Mouse (Mus musculus) 3T3-L1 (cell line): ENCODE measurements around the gene Ago1.

ENCODE experiments used
- DNase-seq: peaks from one replicate; pipeline ENCODE4 v3.0.0-alpha.2; 2015; ENCODE audit warnings: low read depth, low spot score

Gene Ago1

DNA sequence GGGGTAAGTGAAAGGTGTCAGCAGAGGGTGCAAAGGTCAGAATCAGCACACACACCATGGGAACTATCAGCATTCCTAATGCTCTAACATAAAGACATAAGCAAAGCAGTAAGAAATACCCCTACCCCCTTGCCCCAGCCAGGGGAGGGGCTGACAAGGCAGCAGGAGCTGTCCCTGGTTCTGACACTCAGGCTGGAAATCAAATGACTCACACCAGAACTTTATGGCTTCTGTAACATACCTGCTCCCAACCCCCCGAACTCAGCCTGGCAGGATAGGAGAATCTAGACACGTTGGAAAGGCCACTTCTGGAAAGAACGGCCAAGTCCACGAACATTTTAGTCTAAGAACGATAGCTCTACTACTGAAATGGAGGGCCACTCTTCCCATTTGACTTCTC lies 4.6 kb upstream of the Ago1 start:
- DNase-seq = peak; percentile 6

DNA sequence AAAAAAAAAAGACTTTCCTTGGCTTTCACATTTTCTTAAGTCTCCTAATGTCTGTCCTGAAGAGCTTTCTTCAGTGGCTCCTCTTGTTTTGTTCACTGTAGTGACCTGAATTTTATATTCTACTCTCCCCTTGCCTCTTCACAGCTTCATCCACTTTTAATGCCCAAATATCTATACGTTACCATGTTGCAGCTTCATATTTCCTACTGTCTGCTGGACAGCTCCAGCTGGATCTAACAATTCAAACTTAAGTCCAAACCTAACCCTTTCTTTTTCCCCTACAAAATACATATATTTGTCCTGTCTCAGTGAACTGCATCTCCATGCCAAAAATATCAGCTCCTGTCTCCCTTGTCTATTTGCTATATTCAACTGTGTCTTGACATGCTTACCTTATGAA lies 951 bp upstream of the Ago1 start:
- DNase-seq = peak; percentile 27

DNA sequence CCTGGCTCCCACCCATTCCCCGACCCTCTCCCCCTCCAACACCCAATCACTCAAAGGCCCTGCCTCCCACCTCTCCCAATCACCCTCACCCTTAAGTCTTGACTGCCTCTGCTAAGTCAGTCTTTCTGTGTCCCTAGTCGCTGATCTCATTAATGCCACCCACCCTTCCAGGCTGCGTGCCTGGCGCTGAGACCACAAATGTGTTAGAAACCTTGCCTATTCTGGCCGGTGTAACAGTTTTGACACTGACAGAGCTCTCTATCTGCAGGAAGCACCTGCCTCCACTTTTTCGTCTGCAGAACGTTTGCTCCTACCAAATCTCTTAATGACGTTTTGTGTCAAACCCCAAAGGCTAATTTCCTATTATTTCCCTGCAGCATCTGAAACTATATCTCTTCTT lies 542 bp upstream of the Ago1 start:
- DNase-seq = peak; percentile 14

DNA sequence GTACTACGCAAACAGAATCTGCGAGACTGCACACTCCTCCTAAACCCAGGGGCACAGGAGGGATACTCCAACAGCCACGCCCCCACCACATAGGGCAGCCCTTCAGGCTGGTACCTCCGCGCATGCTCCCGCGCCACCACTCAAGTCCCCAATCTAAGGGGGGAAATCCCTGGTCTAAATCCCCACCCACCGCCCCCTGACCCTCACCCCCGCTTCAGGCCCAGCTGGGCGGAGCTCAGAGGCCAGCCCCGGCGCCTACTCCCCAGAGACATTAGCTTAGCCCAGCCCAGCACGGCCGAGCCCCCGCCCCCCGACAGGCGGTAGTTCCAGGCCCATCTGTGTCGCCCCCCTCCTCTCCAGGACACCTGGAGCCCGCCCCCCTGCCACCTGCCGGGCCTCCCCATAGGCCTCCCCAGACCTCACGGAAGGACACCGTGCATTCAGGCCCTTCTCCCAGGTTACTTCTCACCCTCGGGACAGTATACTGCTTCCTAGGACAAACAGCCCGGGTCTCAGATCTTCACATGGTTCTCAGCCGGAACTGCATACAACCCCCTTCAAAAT lies 580 bp downstream of the Ago1 start:
- DNase-seq = peak; percentile 52

DNA sequence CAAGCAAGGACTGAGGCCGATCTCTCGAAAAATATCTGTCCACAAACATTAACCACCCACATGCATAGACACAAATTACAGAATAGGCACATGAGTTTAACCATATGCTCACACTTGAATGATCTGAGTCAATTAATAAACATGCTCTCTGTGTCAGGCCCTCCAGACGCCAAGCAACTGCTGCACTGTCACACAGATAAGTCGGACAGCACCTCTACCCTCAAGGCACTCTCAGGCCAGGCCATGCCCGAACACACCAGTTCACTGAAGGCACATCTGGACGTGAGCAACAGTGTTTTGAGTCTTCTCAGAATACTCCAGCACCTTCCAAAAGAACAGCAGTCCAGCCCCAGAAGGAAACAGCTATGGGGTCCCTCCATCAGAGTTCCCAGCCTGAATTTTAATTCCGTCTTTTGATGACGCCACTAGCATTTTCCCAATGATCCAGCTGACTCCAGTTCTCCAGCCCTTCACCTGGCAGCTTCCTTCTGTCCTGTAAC lies 2.1 kb downstream of the Ago1 start:
- no peak for DNase-seq

DNA sequence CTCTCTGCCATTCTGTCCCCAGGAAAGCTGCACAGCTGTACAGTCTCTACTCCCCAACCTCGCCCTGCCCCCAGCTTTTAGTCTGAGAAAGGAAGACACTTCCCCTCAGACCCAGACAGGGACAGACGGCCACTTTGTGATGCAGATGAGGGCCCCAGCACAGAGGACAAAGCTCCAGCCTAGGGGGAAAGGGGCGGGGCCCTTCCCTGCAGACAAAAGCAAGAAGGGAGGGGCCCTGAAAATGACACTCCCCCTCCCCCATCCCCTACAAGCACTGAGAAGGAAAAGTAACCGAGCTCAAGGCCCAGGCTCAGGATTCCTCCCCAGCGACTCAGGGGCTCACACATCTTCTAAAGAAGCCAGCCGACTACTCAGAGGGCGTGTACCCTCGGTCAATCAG lies 2.5 kb downstream of the Ago1 start:
- DNase-seq = peak; percentile 34

DNA sequence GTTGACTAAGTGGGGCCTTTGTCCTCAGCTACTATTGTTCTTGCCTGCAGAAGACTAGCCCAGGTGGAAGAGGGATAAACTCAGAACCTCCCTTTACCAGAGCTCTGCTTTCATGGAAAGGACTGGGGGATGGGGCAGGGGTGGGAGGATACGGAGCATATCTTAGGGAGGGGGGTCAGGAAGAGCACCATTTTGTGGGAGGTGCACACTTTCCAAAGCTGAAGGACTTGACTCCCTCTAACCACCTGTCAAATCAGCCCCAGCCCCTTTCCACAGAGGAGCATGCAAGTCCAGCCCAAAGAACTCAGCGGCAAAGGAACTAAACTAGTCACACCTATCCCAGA lies 3.5 kb downstream of the Ago1 start:
- DNase-seq = no peak

DNA sequence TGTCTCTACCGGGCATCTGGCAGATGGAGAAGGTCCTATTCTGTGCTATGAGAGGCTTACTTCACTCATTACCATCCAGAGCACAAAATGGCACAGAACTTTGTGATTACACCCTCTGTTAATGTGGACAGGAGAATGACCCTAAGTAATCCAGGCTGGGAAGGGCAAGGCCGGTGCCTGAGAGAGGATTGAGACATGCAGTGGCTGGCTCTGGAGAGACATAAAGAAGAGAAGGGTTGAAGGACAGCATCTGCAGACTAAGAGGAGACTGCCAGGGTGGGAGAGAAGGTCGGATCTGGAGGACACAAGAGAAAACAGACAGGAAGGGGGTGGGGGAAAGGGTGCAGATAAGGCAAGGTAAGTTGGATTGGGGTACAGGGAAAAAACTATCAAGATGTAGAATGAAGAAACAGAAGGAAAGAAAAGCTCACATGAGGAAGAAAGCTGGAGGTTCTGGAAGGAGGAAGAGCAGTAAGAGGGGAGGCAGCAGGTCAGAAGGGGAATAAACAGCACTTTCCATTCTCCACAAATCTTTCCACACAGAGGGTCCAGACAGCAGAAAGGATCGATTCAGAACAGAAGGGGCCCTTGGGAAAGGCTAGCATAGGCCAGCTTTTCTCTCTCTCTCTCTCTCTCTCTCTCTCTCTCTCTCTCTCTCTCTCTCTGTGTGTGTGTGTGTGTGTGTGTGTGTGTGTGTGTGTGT lies 4.0 kb downstream of the Ago1 start:
- DNase-seq = no peak

DNA sequence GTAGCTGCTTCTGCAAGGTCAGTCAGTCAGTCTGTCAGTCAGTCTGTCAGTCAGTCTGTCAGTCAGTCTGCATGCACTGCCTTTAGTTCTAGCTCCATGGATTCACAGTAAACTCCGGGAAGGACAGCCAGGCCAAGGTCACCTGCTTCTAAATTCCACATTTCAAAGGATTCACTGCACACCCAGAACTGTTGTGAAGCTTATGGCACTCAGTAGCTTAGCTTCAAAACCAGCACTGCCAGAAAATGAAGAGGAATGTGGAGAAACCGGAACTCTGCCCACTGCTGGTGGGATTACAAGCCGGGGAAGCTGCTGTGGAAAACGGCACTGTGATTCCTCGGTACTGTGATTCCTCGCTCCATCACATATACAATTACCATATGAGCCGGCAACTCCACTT lies 12.9 kb downstream of the Ago1 start:
- no peak for DNase-seq

DNA sequence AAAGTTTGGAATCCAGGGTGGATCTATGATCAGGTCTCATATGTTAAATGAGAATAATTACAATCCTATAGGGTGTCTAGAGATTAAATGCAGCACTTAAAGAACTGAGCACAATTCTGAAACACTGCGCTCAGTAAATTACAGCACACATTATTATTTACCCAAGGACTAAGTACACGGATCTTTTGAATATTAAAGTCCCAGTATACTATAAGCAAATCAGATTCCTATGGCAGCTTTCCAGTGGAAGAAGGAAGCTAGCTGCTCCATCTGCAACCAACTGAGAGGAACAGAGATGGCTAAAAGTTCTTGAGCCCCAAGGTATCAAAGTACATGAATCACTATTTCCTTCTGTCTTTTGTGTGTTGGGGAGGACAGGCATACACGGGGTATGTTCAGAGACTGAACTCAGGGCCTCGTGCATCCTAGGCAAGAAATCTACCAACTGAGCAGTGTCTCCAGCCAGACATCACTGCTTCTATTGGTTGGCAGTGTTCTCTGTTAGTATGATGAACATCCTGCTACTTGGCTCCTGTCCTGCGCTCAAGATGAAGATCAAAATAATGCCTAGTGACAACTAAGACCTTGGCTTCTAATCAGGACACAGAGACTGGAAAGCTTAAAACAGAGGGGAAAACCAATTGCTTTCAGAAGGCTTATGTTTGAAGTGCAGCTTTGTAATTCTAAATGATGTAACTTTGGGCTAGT lies 13.7 kb downstream of the Ago1 start:
- DNase-seq = no peak

DNA sequence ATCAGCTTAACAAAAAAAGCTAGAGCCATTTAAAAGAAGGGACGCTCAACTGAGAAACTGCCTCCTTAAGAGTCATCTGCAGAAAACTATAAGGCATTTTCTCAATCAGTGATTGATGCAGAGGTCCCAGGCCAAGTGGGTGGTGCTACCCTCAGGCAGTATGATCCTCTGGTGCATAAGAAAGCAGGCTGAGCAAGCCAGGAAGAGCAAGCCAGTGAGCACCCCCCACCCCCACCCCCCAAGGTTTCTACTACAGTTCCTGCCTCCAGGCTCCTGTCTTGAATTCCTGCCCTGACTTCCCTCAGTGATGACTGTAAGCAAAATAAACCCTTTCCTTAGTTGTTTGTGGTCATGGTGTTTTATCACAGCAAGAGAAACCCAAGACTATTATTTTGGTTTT lies 18.1 kb downstream of the Ago1 start:
- no peak for DNase-seq

DNA sequence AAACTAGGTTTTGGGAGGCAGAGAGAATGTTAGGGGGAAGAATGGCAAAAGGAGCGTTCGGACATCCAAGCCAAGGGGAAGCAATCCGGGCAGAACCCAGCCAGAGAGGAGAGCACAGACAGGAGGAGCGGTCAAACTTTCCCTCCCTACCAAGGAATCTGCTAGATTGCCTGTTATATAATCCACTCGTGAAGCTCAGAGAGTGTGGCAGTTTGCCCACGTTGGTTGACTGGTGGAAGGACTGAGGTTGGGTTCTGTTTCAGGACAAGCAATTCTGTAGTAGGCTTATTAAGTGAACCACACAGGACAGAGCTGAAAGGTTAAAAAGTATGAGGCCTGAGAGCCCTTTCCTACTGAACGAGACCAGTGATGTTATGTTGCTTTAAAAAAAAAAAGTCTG lies 21.3 kb downstream of the Ago1 start:
- no peak for DNase-seq

DNA sequence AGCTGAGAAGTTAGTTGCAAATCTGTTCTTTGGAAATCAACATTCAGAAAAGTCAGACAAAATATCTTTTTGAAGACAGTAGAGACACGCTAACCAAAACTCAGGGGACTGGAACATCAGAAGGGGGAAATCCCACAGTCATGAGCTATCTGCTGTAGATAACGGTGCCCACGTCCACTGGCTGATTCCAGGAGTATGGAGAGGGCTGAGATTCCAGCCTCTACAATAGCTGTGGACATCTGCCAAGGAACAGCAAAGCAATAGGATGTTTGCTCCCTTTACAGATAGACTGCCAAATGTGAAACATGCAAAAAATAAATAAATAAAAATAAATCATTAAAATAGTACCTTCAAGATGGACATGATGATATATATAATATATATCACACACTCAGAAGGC lies 23.9 kb downstream of the Ago1 start:
- DNase-seq = no peak

DNA sequence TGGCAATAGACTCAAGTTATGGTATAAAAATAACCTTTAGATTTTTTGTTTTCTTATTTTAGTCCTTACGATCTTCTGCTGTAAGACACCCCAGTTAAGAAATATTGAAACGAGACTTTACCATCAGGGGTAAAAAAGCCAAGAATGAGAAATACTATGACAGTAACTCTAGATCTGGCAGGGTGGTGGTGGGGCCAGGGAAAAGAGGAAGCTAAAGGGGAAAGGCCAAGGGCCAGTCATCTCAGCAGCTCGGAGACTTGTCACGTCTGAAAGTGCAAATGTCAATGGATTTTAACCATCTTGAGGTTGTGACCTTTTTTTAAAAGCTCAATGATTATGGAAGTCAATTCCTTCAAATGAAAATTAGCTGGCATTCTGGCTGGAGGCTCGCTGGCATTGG lies 30.1 kb downstream of the Ago1 start:
- DNase-seq = no peak

DNA sequence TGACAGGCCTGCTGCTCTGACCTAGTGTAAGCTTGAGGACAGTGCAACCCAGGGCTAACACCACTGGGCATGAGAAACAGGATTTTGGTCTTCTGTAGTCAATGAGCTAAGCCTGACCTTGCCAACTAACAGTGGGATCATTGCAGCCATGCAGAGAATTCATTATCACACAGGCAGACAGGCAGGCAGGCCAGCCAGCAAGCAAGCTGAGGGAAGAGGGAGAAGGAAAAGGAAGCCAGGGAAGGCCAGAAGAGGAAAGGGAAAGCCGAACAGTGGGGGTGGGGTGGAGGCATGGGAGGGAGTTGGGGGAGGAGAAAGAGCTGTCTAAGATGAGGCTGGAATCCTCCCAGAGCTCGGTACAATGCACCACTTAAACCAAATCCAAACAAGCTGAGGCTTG lies 32.1 kb downstream of the Ago1 start:
- no peak for DNase-seq

DNA sequence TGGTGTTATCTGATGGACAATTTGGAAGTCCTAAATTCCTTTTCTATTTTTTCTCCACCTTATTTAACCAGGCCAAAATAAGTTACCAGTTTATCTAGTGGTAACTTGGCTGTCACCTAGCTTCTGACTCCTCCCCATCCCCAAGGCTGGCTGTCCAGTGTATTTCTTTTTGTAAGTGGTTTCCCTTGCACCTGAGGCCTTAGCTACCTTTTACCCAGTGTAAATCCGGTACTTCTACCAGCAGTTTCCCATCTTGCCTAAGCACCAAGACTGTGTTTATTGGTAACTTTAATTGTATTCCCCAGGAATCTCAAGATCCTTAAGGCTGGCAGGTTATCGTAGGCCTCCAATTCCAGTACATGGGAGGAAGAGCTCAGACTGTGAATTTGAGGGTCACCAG lies 34.3 kb downstream of the Ago1 start:
- DNase-seq = no peak

DNA sequence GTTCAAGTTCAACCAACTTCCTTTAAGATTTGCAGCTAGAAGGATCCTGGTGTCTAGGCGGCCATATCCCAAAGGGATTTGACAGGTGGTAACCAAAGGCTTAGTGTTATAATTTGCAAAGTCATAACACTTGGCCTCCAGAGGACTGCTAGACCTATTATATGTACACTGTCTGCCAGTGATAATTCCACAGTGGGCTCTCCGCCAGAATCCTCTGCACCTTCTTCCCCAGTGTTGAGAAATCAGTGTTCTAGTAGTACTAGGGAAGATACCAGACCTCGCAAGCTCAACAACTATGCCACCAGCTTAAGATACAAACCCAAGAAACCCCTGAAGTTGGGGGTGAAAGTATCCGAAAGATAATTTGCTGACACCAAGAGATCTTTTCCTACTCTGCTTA lies 35.2 kb downstream of the Ago1 start:
- peak; percentile 9 for DNase-seq

DNA sequence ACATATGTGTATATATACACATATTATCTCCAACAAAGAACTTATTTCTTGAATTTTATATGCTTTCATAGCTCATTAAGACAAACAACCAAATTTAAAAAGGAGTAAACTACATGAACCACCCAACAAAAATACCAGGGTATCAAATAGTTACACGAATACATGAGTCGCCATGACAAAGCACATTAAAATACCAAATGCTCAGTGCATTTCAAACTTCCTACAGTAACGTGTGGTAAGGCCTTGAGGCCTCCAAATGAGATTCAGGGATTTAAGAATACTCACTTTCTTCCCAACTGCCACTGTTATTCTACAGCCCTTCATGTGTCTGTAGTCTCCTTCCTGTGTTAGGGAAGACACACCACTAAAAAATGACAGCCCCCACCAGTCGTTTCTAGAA lies 36.6 kb downstream of the Ago1 start:
- DNase-seq = peak; percentile 57

DNA sequence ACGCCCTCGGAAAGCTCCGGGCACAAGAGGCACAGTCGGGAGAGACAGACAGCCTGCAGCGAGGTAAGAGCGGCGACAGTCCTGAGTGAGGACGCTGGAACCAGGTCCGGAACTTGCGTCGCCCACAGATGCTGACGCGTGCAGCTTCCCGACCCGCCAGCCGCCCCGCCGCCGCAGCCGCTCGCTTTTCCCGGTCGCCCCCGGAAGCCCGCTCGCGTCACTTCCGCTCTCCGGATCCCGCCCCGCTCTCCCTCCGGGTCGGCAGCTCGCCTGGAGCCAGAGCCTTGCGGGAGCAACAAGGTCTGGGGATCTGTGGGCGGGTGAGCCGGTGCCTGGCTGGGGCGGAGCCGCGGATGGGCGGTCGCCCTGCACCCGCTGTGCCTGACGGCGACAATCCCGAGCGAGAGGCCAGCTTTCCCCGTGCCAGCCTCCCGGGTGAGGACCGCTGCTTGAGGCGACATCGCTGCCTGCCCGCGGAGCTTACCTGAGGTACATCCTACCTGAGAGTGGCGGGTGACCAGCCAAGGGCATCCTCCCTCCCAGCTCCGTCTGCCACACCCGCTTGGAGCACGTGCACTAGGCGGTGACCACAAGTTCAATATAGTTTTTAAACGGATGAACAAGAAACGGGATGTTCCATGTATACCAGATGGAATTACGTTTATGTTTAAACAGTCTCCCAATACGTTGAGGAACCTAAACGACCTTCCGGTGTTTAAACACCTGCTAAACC lies 38.9 kb downstream of the Ago1 start, which contains the start of gene Ago3:
Gene Ago3, minus strand, starts transcription at position 210 of the 733 bp plus-strand sequence.
- DNase-seq = peak; percentile 88

DNA sequence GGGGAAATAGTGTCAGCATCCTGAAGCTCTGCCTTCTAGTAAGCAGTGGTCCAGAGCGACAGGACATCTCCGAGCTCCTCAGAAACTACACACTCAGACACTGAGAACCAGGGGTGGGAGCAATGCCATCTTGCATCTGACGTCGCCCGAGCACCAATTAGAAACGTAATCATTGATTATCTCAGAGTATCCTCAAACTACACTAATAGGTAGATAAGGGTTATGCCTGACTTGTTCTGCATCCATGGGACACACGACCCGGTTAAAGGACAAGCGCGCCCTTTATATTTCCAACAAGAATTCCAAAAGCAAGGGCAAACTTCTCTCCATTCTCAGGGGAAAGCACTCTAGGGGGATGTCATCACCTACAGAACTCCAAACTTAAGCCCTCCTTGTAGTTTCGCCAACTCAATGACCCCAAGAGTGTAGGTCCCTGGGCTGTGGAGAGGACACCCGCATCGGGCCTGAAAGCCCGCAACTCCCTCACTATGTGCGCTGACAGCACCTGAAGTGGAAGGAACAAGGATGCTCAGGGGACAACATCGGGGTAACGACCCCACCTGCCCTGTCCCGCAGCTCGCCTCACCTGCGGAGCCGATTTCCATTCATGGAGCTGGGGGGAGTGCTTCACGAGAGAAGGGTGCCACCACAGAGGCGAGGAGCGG lies 39.6 kb downstream of the Ago1 start:
- peak; percentile 21 for DNase-seq

DNA sequence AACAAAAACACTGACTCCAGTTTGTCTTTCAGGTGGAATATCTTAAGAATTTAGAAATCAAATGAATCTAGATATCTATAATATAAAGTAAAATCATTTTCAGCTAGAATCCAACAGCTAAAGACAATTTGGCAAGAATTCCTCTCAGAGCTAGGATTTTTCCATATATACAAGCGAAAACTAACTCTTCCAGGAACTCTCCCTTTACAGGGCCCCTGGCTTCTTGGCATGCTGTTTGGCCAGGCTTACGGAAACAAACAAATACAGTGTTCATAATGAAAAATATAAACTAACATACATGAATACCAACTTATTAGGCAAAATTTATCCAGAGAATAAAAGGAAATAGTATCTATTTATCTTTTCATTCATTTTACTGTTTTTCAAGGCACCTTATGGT lies 44.5 kb downstream of the Ago1 start:
- peak; percentile 20 for DNase-seq

DNA sequence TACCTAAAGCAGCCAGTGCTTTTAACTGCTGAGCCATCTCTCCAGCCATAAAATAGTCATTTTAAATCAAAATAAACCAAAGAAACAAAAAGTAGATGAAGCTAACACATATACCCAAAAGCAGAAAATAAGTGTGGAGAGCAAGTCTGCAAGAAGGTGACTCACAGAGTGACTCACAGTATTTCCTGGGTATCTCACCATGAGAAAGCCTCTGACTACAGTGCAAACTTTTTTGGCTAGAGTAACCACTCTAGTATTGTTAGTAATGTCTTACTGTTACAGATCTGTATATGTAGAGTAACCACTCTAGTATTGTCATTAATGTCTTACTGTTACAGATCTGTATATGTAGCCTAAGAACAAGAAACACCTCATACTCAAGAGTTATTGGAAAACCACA lies 52.7 kb downstream of the Ago1 start:
- peak; percentile 84 for DNase-seq
